ENCODE assay signal across 12 mouse cellular contexts in genomic region chr12:41829517-41829916, GRCm38 (mm10).
"Had no signal": no experiment of that assay in that cellular context is flagged by ENCODE, and none has a peak within 500 bp of the region (broad histone marks: within the 10 kb centered on the region; RNA-seq: fewer than 3 reads in every experiment).

No protein-coding gene starts in this region.

- H3K36me3 ChIP-seq: limb, embryonic 10.5 days; liver, embryonic 15.5 days; midbrain, embryonic 13.5 days had no signal

- H3K9me3 ChIP-seq: limb, embryonic 10.5 days; liver, embryonic 15.5 days; midbrain, embryonic 13.5 days had no signal

- H3K27ac ChIP-seq: kidney, postnatal 0 days; limb, embryonic 10.5 days; liver, embryonic 15.5 days; midbrain, embryonic 13.5 days had no signal

- H3K4me2 ChIP-seq: liver, embryonic 11.5 days; liver, embryonic 15.5 days; midbrain, embryonic 13.5 days had no signal

- H3K4me3 ChIP-seq: limb, embryonic 10.5 days; liver, embryonic 15.5 days; midbrain, embryonic 13.5 days had no signal

- H3K4me1 ChIP-seq: liver, embryonic 15.5 days; midbrain, embryonic 13.5 days had no signal

- H3K27me3 ChIP-seq: liver, embryonic 15.5 days; midbrain, embryonic 13.5 days had no signal

- ATAC-seq: lung, postnatal 0 days; midbrain, embryonic 13.5 days had no signal

- DNase-seq: kidney, adult 11 months; kidney, adult 9 months; kidney, postnatal 36 days; lung, adult 2 months; lung, postnatal 36 days; right cerebral cortex, postnatal 14 days had no signal

- H3K9ac ChIP-seq: liver, embryonic 15.5 days; midbrain, embryonic 13.5 days had no signal
